Mouse (Mus musculus) CH12.LX (cell line): ENCODE data around the gene Cyp4a14. TPM values are rescaled to one million over a fixed set of nuclear protein-coding genes. Genes with fewer than 3 reads are reported as not detected.

Experiments used
- DNase-seq: peaks from one replicate; pipeline ENCODE4 v3.0.0-alpha.2; 2013; ENCODE audit errors: extremely low read depth
- H3K27ac ChIP-seq: 2 replicates; pipeline ENCODE4 v1.5.1; 2012; ENCODE audit warnings: low read depth, mild to moderate bottlenecking, control low read depth, moderate library complexity; ENCODE audit not compliant: insufficient read depth
- H3K27me3 ChIP-seq: replicated peaks from 2 replicates; pipeline ENCODE3; 2012; ENCODE audit warnings: inconsistent platforms
- H3K36me3 ChIP-seq, 2 experiments: replicated peaks in 1 of 2; 2 replicates each; pipeline versions ENCODE3 to v1.6.1; 2012; ENCODE audit warnings: inconsistent platforms in 1 of 2, low read length in 1 of 2, mild to moderate bottlenecking in 1 of 2, mixed read lengths in 1 of 2, moderate library complexity in 1 of 2; ENCODE audit not compliant: control insufficient read depth in 1 of 2, insufficient read depth in 1 of 2
- H3K4me1 ChIP-seq, 2 experiments: 2 replicates each; pipeline ENCODE4 v1.6.1; 2012; ENCODE audit warnings: inconsistent platforms in 1 of 2, moderate library complexity in 1 of 2; ENCODE audit not compliant: insufficient read depth in 2 of 2, control insufficient read depth in 1 of 2
- H3K4me2 ChIP-seq: 2 replicates; pipeline ENCODE4 v1.6.1; 2012; ENCODE audit warnings: low read depth, mild to moderate bottlenecking, control low read depth; ENCODE audit not compliant: poor library complexity, insufficient read depth, severe bottlenecking
- H3K4me3 ChIP-seq, 3 experiments: fragments of 150-350 bp in 1 of 3; sonication (generic) in 1 of 3; replicated peaks in 1 of 3; 2 replicates each; pipeline versions ENCODE3 to v1.5.1; 2011 to 2012; ENCODE audit warnings: low read depth in 2 of 3, low read length in 2 of 3, mild to moderate bottlenecking in 2 of 3, moderate library complexity in 2 of 3, control low read depth in 1 of 3, improper control_type of control experiment in 1 of 3, inconsistent platforms in 1 of 3, mixed read lengths in 1 of 3; ENCODE audit not compliant: poor library complexity in 1 of 3
- H3K79me2 ChIP-seq: replicated peaks from 2 replicates; pipeline ENCODE4 v1.6.1; 2012; ENCODE audit warnings: mild to moderate bottlenecking, moderate library complexity; ENCODE audit not compliant: control insufficient read depth, poor library complexity, insufficient read depth, severe bottlenecking; ENCODE audit errors: extremely low read depth
- H3K9ac ChIP-seq: 2 replicates; pipeline ENCODE4 v1.6.1; 2012; ENCODE audit warnings: low read depth, mild to moderate bottlenecking, control low read depth, moderate library complexity; ENCODE audit not compliant: insufficient read depth
- H3K9me3 ChIP-seq: replicated peaks from 2 replicates; pipeline ENCODE3; 2012; ENCODE audit warnings: low read length, inconsistent platforms, mixed read lengths
- E2F4 ChIP-seq: IDR thresholded peaks from 2 replicates; pipeline ENCODE4 v1.6.1; 2011; ENCODE audit warnings: low read depth, low read length, improper control_type of control experiment; ENCODE audit not compliant: insufficient replicate concordance
- ETS1 ChIP-seq: conservative IDR thresholded peaks from 2 replicates; pipeline ENCODE4 v1.6.1; 2012; ENCODE audit warnings: low read depth, mild to moderate bottlenecking, inconsistent platforms, low read length, improper control_type of control experiment, moderate library complexity
- HCFC1 ChIP-seq: IDR thresholded peaks from 2 replicates; pipeline ENCODE4 v1.6.1; 2012; ENCODE audit warnings: low read depth, mild to moderate bottlenecking, inconsistent platforms, low read length, improper control_type of control experiment
- IRF4 ChIP-seq: IDR thresholded peaks from 2 replicates; pipeline ENCODE4 v1.6.1; 2014; ENCODE audit warnings: low read depth, mild to moderate bottlenecking, inconsistent platforms, low read length, improper control_type of control experiment
- JUND ChIP-seq: conservative IDR thresholded peaks from 2 replicates; pipeline ENCODE4 v1.6.1; 2011; ENCODE audit warnings: low read depth, low read length, improper control_type of control experiment
- KAT2A ChIP-seq: IDR thresholded peaks from 2 replicates; pipeline ENCODE4 v1.6.1; 2012; ENCODE audit warnings: low read length, improper control_type of control experiment, inconsistent platforms; ENCODE audit not compliant: insufficient replicate concordance
- MAFK ChIP-seq: IDR thresholded peaks from 2 replicates; pipeline ENCODE4 v1.6.1; 2011; ENCODE audit warnings: low read length, improper control_type of control experiment; ENCODE audit not compliant: insufficient replicate concordance
- MXI1 ChIP-seq: IDR thresholded peaks from 2 replicates; pipeline ENCODE4 v1.6.1; 2011; ENCODE audit warnings: mild to moderate bottlenecking, low read depth, low read length, improper control_type of control experiment
- MYC ChIP-seq: IDR thresholded peaks from 2 replicates; pipeline ENCODE4 v1.6.1; 2011; ENCODE audit warnings: low read depth, mild to moderate bottlenecking, improper control_type of control experiment, low read length
- POLR2AphosphoS2 ChIP-seq: IDR thresholded peaks from 2 replicates; pipeline ENCODE4 v1.6.1; 2011; ENCODE audit warnings: low read depth, low read length, improper control_type of control experiment
- TBP ChIP-seq: conservative IDR thresholded peaks from 2 replicates; pipeline ENCODE4 v1.6.1; 2011; ENCODE audit warnings: low read depth, low read length, improper control_type of control experiment
- UBTF ChIP-seq: IDR thresholded peaks from 2 replicates; pipeline ENCODE4 v1.6.1; 2012; ENCODE audit warnings: low read depth, mild to moderate bottlenecking, inconsistent platforms, low read length, improper control_type of control experiment, moderate library complexity
- ZKSCAN1 ChIP-seq: IDR thresholded peaks from 2 replicates; pipeline ENCODE4 v1.6.1; 2012; ENCODE audit warnings: low read depth, inconsistent platforms, low read length, improper control_type of control experiment, borderline replicate concordance
- ZNF384 ChIP-seq: IDR thresholded peaks from 2 replicates; pipeline ENCODE4 v1.6.1; 2012; ENCODE audit warnings: low read depth, low read length, improper control_type of control experiment, inconsistent platforms
- dilution Hi-C: fragments of 300-500 bp; cut with MboI; formaldehyde crosslinking; loops from 2 replicates; pipeline ENCODE4 v1.14.3; 2020; ENCODE audit warnings: low sequenced_read_pairs; ENCODE audit not compliant: extremely low pct_unique_long_range_greater_than_20kb, extremely low pct_ligation_motif_present
- in situ Hi-C: fragments of 300-500 bp; cut with MboI; formaldehyde crosslinking; loops from 3 replicates; pipeline ENCODE4 v1.14.3; 2019; ENCODE audit warnings: low sequenced_read_pairs, low pct_ligation_motif_present, low pct_unique_long_range_greater_than_20kb, mixed read lengths
- polyA plus RNA-seq: library from polyadenylated mRNA; unstranded; fragments of >175 nt; gene quantifications from 2 replicates; pipeline ENCODE4 v1.2.1, GENCODE M21; 2012; ENCODE audit warnings: low read depth; ENCODE audit not compliant: insufficient read length
- total RNA-seq, 2 experiments: library from RNA; depleted of rRNA; stranded (reverse); fragments of 300-350 nt in 1 of 2; fragments of >200 nt in 1 of 2; gene quantifications; 2 replicates each; pipeline ENCODE4 v1.2.3; 2012 to 2014

Cyp4a14 gene
- total and polyA plus RNA-seq, 3 experiments, result not detected

DNA sequence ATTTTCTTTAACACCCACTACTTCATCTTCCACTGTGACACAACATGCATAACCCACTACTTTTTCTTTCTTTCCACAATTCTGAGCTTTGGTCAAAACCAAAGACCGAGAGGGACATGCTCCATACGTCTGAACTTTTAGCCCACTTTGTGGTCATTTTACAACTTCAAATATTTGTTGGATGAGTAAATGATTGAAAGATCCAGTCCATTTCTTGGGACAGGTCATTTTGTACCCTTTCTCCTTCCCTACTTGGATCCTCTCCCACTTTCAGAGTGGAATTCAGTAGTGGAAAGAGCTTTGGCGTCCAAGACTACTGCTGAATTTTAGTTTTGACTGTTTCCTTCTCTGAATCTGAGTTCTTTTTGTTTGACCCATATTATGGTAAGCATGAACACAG is 1.5 kb upstream of the Cyp4a14 start:
- H3K27ac ChIP-seq, result no peak overlapping the region
- TF ChIP-seq ZNF384 (no peak), ZKSCAN1 (no peak), HCFC1 (no peak)
- no peak overlapping the region for H3K4me3 ChIP-seq

DNA sequence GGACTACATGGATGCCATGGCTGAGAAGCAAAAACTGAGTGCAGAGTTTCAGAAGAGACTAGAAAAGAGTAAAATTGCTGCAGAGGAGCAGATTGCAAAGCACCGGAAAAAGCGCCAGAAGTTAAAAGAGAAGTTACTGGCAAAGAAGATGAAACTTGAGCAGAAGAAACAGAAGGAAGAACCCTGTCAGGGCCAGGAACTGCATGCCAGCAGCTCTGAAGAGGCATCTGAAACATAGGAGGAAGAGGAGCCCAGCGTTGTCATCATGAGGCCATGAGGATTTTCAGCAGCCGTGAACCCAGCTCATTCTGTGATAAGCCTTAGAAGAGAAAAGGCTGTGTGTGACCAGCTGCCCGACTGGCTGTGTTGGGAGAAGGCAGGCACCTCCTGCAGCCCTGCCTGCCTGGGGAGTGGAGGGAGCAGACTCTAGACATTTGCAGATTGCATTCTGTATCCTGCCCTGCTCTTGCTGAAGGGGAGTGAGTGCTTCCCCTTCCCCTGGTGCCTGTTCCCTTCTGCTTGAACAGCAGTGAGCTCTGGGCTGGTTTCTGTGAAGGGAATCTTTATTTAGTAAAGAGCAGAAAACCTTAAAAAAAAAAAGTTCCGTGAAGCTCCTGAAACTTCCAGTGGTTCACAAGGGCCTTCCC is 14.8 kb downstream of the Cyp4a14 start:
- no peak for TF ChIP-seq TBP
- no peak for TF ChIP-seq UBTF
- no peak for TF ChIP-seq MYC
- TF ChIP-seq IRF4, result no peak
- no peak for TF ChIP-seq MXI1
- TF ChIP-seq E2F4, result no peak
- TF ChIP-seq POLR2AphosphoS2, result no peak
- TF ChIP-seq MAFK, result no peak
- no peak for TF ChIP-seq JUND
- TF ChIP-seq ZKSCAN1, result no peak
- TF ChIP-seq ETS1, result no peak
- TF ChIP-seq KAT2A, result no peak
- H3K4me1 ChIP-seq, result no peaks in the 10 kb centered on the region
- dilution Hi-C loops, result no loop called here
- no peaks in the 10 kb centered on the region for H3K36me3 ChIP-seq
- H3K27me3 ChIP-seq, result peaks cover 52% of the 10 kb centered on the region
- no peaks in the 10 kb centered on the region for H3K79me2 ChIP-seq
- in situ Hi-C loops, result loop anchor here (25.0 kb wide), 1 partner anchor 231 kb away; no protein-coding TSS in a partner anchor
- H3K9me3 ChIP-seq, result no peaks in the 10 kb centered on the region
- H3K27ac ChIP-seq, result no peak overlapping the region
- DNase-seq, result no peak
- no peak overlapping the region for H3K4me2 ChIP-seq
- no peak overlapping the region for H3K4me3 ChIP-seq
- no peak overlapping the region for H3K9ac ChIP-seq

More for the DNA sequence above, 1.5 kb upstream of the Cyp4a14 start:
- dilution Hi-C loops, result no loop called here
- H3K4me2 ChIP-seq, result no peak overlapping the region
- no peaks in the 10 kb centered on the region for H3K79me2 ChIP-seq
- H3K27me3 ChIP-seq, result peaks cover 54% of the 10 kb centered on the region
- no peaks in the 10 kb centered on the region for H3K36me3 ChIP-seq
- H3K4me1 ChIP-seq, result no peaks in the 10 kb centered on the region
- in situ Hi-C loops, result loop anchor here (25.0 kb wide), 1 partner anchor 215 kb away; no protein-coding TSS in a partner anchor
- H3K9ac ChIP-seq, result no peak overlapping the region
- no peak for DNase-seq
- no peaks in the 10 kb centered on the region for H3K9me3 ChIP-seq
